Mouse (Mus musculus): Measurements from ENCODE around the gene Rpf1. TPM values are rescaled to one million over a fixed set of nuclear protein-coding genes. Genes with fewer than 3 reads are reported as not detected.
A peak's percentile ranks its signal among the peaks of the same experiment; 100 is the strongest.

Gene Rpf1
- polyA plus RNA-seq, 1 experiment: 79.2 TPM

DNA sequence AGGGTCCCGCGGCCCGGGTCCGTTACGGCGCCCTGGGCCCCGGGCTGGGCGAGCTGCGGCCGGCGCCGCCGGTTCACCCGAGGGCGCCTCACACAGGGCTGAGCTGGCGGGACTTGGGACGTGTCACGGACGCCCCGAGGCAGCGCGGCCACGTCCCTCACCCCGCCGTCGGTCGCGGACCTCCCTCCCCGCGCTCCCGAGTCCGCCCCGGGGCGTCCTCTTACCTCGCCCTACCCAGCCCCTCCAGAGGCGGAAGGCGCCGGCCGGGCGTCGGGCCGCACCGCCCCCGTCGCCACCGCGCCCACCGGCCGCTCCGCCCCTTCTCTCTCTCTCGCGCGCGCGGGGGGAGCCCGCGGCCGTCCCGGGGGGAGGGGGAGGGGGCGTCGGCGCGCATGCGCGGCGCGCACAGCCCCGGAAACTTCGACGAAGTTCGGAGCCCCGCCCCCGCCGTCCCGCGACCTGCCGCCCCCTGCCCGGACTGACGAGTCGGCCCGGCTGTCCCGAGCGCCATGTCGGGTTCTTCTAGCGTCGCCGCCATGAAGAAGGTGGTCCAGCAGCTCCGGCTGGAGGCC is 21.7 kb downstream of the Rpf1 start, which contains the start of the genes Spata1 and Gng5:
TSS of gene Spata1 (minus strand) at position 323 of the 572 bp plus-strand sequence.
TSS of gene Gng5 (plus strand) at position 377 of the 572 bp plus-strand sequence.
- TF ChIP-seq CTCF (IDR thresholded peaks at IDR 0.05; ENCODE audit: low read depth, low read length) (no peak), POLR2A (IDR thresholded peaks at IDR 0.05; ENCODE audit: insufficient read depth, low read length) (no peak), EP300 (IDR thresholded peaks at IDR 0.05; ENCODE audit: insufficient read depth, low read depth, low read length) (no peak)
- Histone ChIP-seq H3K27ac (ENCODE audit: insufficient read depth, low read length) (peak within 1 kb of the TSS; percentile 82), H3K4me3 (ENCODE audit: low read depth, low read length) (peak within 1 kb of the TSS; percentile 89)

GRCm38 (mm10) chr3:146498989-146499388 is 22.2 kb downstream of the Rpf1 start:
- TF ChIP-seq POLR2A (IDR thresholded peaks at IDR 0.05; ENCODE audit: insufficient read depth, low read length): no peak
- no peak for TF ChIP-seq CTCF (IDR thresholded peaks at IDR 0.05; ENCODE audit: low read depth, low read length)
- no peak for TF ChIP-seq EP300 (IDR thresholded peaks at IDR 0.05; ENCODE audit: insufficient read depth, low read depth, low read length)
- Histone ChIP-seq H3K9ac (ENCODE audit: low read depth, poor library complexity, severe bottlenecking) (peak overlapping the region; percentile 89), H3K36me3 (ENCODE audit: control insufficient read depth, insufficient read depth, low read length, poor library complexity, severe bottlenecking) (peaks cover 7% of the 10 kb centered on the region), H3K27ac (ENCODE audit: insufficient read depth, low read length) (no peak overlapping the region), H3K4me3 (ENCODE audit: low read depth, low read length) (peak overlapping the region; percentile 89), H3K9me3 (replicated peaks; ENCODE audit: control insufficient read depth, insufficient read depth, low read length, poor library complexity, severe bottlenecking) (no peaks in the 10 kb centered on the region), H3K4me1 (ENCODE audit: control insufficient read depth, insufficient read depth, low read length) (no peaks in the 10 kb centered on the region), H3K27me3 (ENCODE audit: control insufficient read depth, insufficient read depth, low read length, poor library complexity, severe bottlenecking) (no peaks in the 10 kb centered on the region)

More for the DNA sequence above, 21.7 kb downstream of the Rpf1 start, which contains the start of the genes Spata1 and Gng5:
- H3K36me3 ChIP-seq (ENCODE audit: control insufficient read depth, insufficient read depth, low read length, poor library complexity, severe bottlenecking): peaks cover 12% of the 10 kb centered on the region
- H3K9ac ChIP-seq (ENCODE audit: low read depth, poor library complexity, severe bottlenecking): peak within 1 kb of the TSS; percentile 89
- H3K27me3 ChIP-seq (ENCODE audit: control insufficient read depth, insufficient read depth, low read length, poor library complexity, severe bottlenecking): no peaks in the 10 kb centered on the region
- no peaks in the 10 kb centered on the region for H3K9me3 ChIP-seq (replicated peaks; ENCODE audit: control insufficient read depth, insufficient read depth, low read length, poor library complexity, severe bottlenecking)
- H3K4me1 ChIP-seq (ENCODE audit: control insufficient read depth, insufficient read depth, low read length): no peaks in the 10 kb centered on the region

GRCm38 (mm10) chr3:146494941-146495340 is 26.3 kb downstream of the Rpf1 start:
- no peak overlapping the region for H3K27ac ChIP-seq (ENCODE audit: insufficient read depth, low read length)
- H3K9ac ChIP-seq (ENCODE audit: low read depth, poor library complexity, severe bottlenecking): no peak overlapping the region
- no peaks in the 10 kb centered on the region for H3K9me3 ChIP-seq (replicated peaks; ENCODE audit: control insufficient read depth, insufficient read depth, low read length, poor library complexity, severe bottlenecking)
- H3K4me3 ChIP-seq (ENCODE audit: low read depth, low read length): no peak overlapping the region
- TF ChIP-seq CTCF (IDR thresholded peaks at IDR 0.05; ENCODE audit: low read depth, low read length) (no peak), POLR2A (IDR thresholded peaks at IDR 0.05; ENCODE audit: insufficient read depth, low read length) (no peak), EP300 (IDR thresholded peaks at IDR 0.05; ENCODE audit: insufficient read depth, low read depth, low read length) (no peak)
- H3K4me1 ChIP-seq (ENCODE audit: control insufficient read depth, insufficient read depth, low read length): no peaks in the 10 kb centered on the region
- H3K36me3 ChIP-seq (ENCODE audit: control insufficient read depth, insufficient read depth, low read length, poor library complexity, severe bottlenecking): no peaks in the 10 kb centered on the region
- H3K27me3 ChIP-seq (ENCODE audit: control insufficient read depth, insufficient read depth, low read length, poor library complexity, severe bottlenecking): no peaks in the 10 kb centered on the region

DNA sequence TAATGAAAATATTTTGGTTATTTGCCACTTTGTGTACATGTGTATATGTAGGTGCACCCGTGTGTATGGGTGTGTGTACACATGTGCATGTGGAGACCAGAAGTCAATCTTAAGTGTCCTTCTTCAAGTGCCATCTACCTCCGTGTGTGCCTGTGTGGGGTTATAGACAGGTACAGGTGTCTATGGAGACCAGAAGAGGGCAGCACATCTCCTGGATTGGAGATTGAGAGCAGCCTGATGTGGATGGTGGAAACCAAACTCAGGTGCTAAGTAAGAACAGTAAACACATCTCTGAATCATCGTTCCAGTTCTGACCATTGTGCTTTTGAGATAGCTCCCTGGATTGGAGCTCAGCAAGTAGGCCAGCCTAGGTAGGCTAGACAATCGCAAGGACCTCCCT is 34.8 kb downstream of the Rpf1 start:
- H3K4me1 ChIP-seq (ENCODE audit: control insufficient read depth, insufficient read depth, low read length): no peaks in the 10 kb centered on the region
- H3K27me3 ChIP-seq (ENCODE audit: control insufficient read depth, insufficient read depth, low read length, poor library complexity, severe bottlenecking): no peaks in the 10 kb centered on the region
- no peak overlapping the region for H3K9ac ChIP-seq (ENCODE audit: low read depth, poor library complexity, severe bottlenecking)
- H3K27ac ChIP-seq (ENCODE audit: insufficient read depth, low read length): no peak overlapping the region
- TF ChIP-seq POLR2A (IDR thresholded peaks at IDR 0.05; ENCODE audit: insufficient read depth, low read length) (no peak), EP300 (IDR thresholded peaks at IDR 0.05; ENCODE audit: insufficient read depth, low read depth, low read length) (no peak), CTCF (IDR thresholded peaks at IDR 0.05; ENCODE audit: low read depth, low read length) (peak; percentile 41)
- H3K9me3 ChIP-seq (replicated peaks; ENCODE audit: control insufficient read depth, insufficient read depth, low read length, poor library complexity, severe bottlenecking): no peaks in the 10 kb centered on the region
- H3K4me3 ChIP-seq (ENCODE audit: low read depth, low read length): no peak overlapping the region
- no peaks in the 10 kb centered on the region for H3K36me3 ChIP-seq (ENCODE audit: control insufficient read depth, insufficient read depth, low read length, poor library complexity, severe bottlenecking)

DNA sequence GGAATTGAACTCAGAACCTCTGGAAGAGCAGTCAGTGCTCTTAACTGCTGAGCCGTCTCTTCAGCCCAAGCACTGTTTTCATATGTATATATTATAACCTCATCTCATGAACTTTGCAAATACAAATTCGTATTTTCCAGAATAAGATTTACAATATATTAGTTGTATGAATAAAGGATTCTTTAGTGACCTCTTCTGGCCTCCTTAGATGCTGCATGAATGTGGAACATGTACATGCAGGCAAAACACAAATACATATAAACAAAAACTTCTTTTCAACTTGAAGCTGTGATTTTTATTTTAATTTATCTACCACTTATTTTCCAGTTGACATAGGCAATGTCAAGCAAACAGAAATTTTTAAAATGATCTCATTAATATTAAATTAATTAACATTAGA is 39.2 kb downstream of the Rpf1 start:
- H3K36me3 ChIP-seq (ENCODE audit: control insufficient read depth, insufficient read depth, low read length, poor library complexity, severe bottlenecking): no peaks in the 10 kb centered on the region
- H3K27ac ChIP-seq (ENCODE audit: insufficient read depth, low read length): no peak overlapping the region
- H3K27me3 ChIP-seq (ENCODE audit: control insufficient read depth, insufficient read depth, low read length, poor library complexity, severe bottlenecking): no peaks in the 10 kb centered on the region
- H3K4me3 ChIP-seq (ENCODE audit: low read depth, low read length): no peak overlapping the region
- H3K4me1 ChIP-seq (ENCODE audit: control insufficient read depth, insufficient read depth, low read length): no peaks in the 10 kb centered on the region
- no peak overlapping the region for H3K9ac ChIP-seq (ENCODE audit: low read depth, poor library complexity, severe bottlenecking)
- no peak for TF ChIP-seq EP300 (IDR thresholded peaks at IDR 0.05; ENCODE audit: insufficient read depth, low read depth, low read length)
- no peak for TF ChIP-seq CTCF (IDR thresholded peaks at IDR 0.05; ENCODE audit: low read depth, low read length)
- no peak for TF ChIP-seq POLR2A (IDR thresholded peaks at IDR 0.05; ENCODE audit: insufficient read depth, low read length)
- H3K9me3 ChIP-seq (replicated peaks; ENCODE audit: control insufficient read depth, insufficient read depth, low read length, poor library complexity, severe bottlenecking): no peaks in the 10 kb centered on the region

GRCm38 (mm10) chr3:146474428-146474827 is 46.8 kb downstream of the Rpf1 start:
- Histone ChIP-seq H3K27ac (ENCODE audit: insufficient read depth, low read length) (no peak overlapping the region), H3K9me3 (replicated peaks; ENCODE audit: control insufficient read depth, insufficient read depth, low read length, poor library complexity, severe bottlenecking) (no peaks in the 10 kb centered on the region), H3K4me1 (ENCODE audit: control insufficient read depth, insufficient read depth, low read length) (no peaks in the 10 kb centered on the region), H3K9ac (ENCODE audit: low read depth, poor library complexity, severe bottlenecking) (no peak overlapping the region), H3K36me3 (ENCODE audit: control insufficient read depth, insufficient read depth, low read length, poor library complexity, severe bottlenecking) (no peaks in the 10 kb centered on the region), H3K27me3 (ENCODE audit: control insufficient read depth, insufficient read depth, low read length, poor library complexity, severe bottlenecking) (no peaks in the 10 kb centered on the region), H3K4me3 (ENCODE audit: low read depth, low read length) (no peak overlapping the region)
- TF ChIP-seq EP300 (IDR thresholded peaks at IDR 0.05; ENCODE audit: insufficient read depth, low read depth, low read length): no peak

All from ES-Bruce4 (cell line).